9 mouse cellular contexts compared by ENCODE assay signal in the genomic region with DNA sequence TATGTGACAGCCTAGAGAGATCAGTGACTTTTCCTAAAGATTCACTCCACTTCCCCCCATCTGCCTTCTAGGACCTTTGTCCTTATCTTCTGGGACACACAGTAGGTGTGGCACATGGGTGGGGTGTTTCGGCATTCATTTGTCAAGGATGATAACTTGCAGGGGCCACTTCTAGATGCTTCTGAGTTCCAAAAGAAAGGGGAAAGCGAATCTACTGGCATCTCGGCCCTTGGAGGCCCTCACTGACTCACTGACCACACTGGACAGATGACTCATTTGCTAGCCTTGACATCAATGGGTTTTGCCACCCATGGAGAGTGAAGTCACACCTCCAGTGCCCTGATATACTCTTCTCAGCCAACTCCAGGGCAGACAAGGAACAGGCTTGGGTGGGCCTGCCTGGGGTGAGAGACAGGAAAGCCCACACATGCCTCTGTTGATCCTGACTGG. TPM values are rescaled to one million over a fixed set of nuclear protein-coding genes. Genes with fewer than 3 reads are reported as not detected.
A peak's percentile ranks its signal among the peaks of the same experiment; 100 is the strongest.
DNase-seq lines count a peak whose midpoint lies in the region; ATAC-seq and TF ChIP-seq lines count a peak whose summit lies in the region.
"Had no signal": no experiment of that assay in that cellular context is flagged by ENCODE, and none has a peak within 500 bp of the region (broad histone marks: within the 10 kb centered on the region; RNA-seq: fewer than 3 reads in every experiment).

No protein-coding gene starts in this region.

- no peak for TF ChIP-seq CTCF in cerebellum, adult 2 months (IDR thresholded peaks at IDR 0.05; ENCODE audit: borderline replicate concordance, insufficient read depth, low read depth, low read length)
- no peak for TF ChIP-seq CTCF in liver, embryonic 14.5 days (IDR thresholded peaks at IDR 0.05; ENCODE audit: low read depth)

- H3K9me3 ChIP-seq in liver, embryonic 14.5 days (ENCODE audit: control insufficient read depth, low read length): no peaks in the 10 kb centered on the region
- H3K9me3 ChIP-seq: kidney, embryonic 15.5 days had no signal

- ATAC-seq in liver, embryonic 14.5 days (ENCODE audit: insufficient read depth): peak; percentile 91

- peak overlapping the region; percentile 83 for H3K4me2 ChIP-seq in liver, embryonic 14.5 days (ENCODE audit: low read depth)
- H3K4me2 ChIP-seq: kidney, embryonic 15.5 days had no signal

- no peaks in the 10 kb centered on the region for H3K36me3 ChIP-seq in liver, embryonic 14.5 days (replicated peaks; ENCODE audit: control insufficient read depth, insufficient read depth, low read depth)
- H3K36me3 ChIP-seq: kidney, embryonic 15.5 days had no signal

- no peak for TF ChIP-seq POLR2A in cerebellum, adult 2 months (IDR thresholded peaks at IDR 0.05; ENCODE audit: borderline replicate concordance, insufficient read depth, low read length)

- no peak overlapping the region for H3K27ac ChIP-seq in cerebellum, adult 2 months (ENCODE audit: insufficient read depth, low read length)
- H3K27ac ChIP-seq in liver, embryonic 14.5 days: peak overlapping the region; percentile 97
- H3K27ac ChIP-seq: kidney, embryonic 15.5 days had no signal

- peaks cover 12% of the 10 kb centered on the region for H3K4me1 ChIP-seq in cerebellum, adult 2 months (ENCODE audit: control insufficient read depth, insufficient read depth, low read length)
- H3K4me1 ChIP-seq in liver, embryonic 14.5 days (replicated peaks; ENCODE audit: control insufficient read depth in 2 of 2, insufficient read depth in 2 of 2, low read length in 1 of 2): peaks cover 72 to 74% of the 10 kb centered on the region in 2 experiments

- DNase-seq in cerebellum, adult 2 months: peak; percentile 43 to 72
- no peak for DNase-seq in cerebellum, adult 9-11 months
- DNase-seq in spleen, adult 12 weeks (ENCODE audit: low spot score): peak; percentile 65
- no peak for DNase-seq in spleen, adult 18-20 months
- peak; percentile 92 to 95 (median 92) for DNase-seq in liver, embryonic 14.5 days (ENCODE audit: low read depth in 3 of 3, low spot score in 3 of 3)
- peak; percentile 28 for DNase-seq in yolk sac, embryonic 10.5 days (ENCODE audit: low spot score)
- no peak for DNase-seq in urinary bladder, postnatal 25 days (ENCODE audit: low spot score)
- DNase-seq in layer of hippocampus, adult 11-12 months (ENCODE audit: low spot score): no peak

- WGBS in cerebellum, adult 2 months: 69% methylated on average over 3 of the region's 3 CpGs
- 12% methylated on average over 3 of the region's 3 CpGs for WGBS in liver, embryonic 14.5 days (ENCODE audit: insufficient replicate concordance)

- no peaks in the 10 kb centered on the region for H3K27me3 ChIP-seq in cerebellum, adult 2 months (ENCODE audit: control insufficient read depth, insufficient read depth, low read length)
- no peaks in the 10 kb centered on the region for H3K27me3 ChIP-seq in liver, embryonic 14.5 days (ENCODE audit: control insufficient read depth, insufficient read depth, low read length)
- H3K27me3 ChIP-seq: kidney, embryonic 15.5 days had no signal

- TF ChIP-seq EP300 in liver, embryonic 14.5 days (IDR thresholded peaks at IDR 0.05; ENCODE audit: low read depth): peak; percentile 96

- H3K4me3 ChIP-seq in cerebellum, adult 2 months (replicated peaks; ENCODE audit: insufficient read depth, low read depth, low read length): no peak overlapping the region
- H3K4me3 ChIP-seq in liver, embryonic 14.5 days (ENCODE audit: insufficient read depth in 1 of 2, low read depth in 2 of 2, low read length in 2 of 2): peak overlapping the region; percentile 32 to 34; a peak in 3 of 4 replicates
- H3K4me3 ChIP-seq: kidney, embryonic 15.5 days had no signal

- peak overlapping the region; percentile 80 for H3K9ac ChIP-seq in liver, embryonic 14.5 days (replicated peaks)
- H3K9ac ChIP-seq: kidney, embryonic 15.5 days had no signal

RNA-seq across cellular contexts. Expression of a gene that starts 46.7 kb away (rescaled TPM):
- polyA plus RNA-seq in cerebellum, adult 2 months (2012; rRNA removed): 137 and 148 TPM in 2 replicates
- 26.0 and 27.5 TPM in 2 replicates for polyA plus RNA-seq in liver, embryonic 14.5 days (2012; rRNA removed)
- polyA plus RNA-seq in liver, embryonic 14.5 days (2014; fragmentation: Nextera tagmentation; extraction: Ambion mirVana): 31.3 and 33.4 TPM in 2 replicates

RNA-seq across cellular contexts. Expression of a gene that starts 47.3 kb away (rescaled TPM):
- 62.5 and 67.1 TPM in 2 replicates for polyA plus RNA-seq in cerebellum, adult 2 months (2012; rRNA removed)
- 25.0 and 26.8 TPM in 2 replicates for polyA plus RNA-seq in liver, embryonic 14.5 days (2012; rRNA removed)
- 25.9 and 29.9 TPM in 2 replicates for polyA plus RNA-seq in liver, embryonic 14.5 days (2014; fragmentation: Nextera tagmentation; extraction: Ambion mirVana)

Comparison
In these comparisons a context has a peak if more than half of its experiments do, and no peak if none do; other contexts are left out.
1. DNase-seq: peak in cerebellum, adult 2 months (2 of 2), spleen, adult 12 weeks (single experiment), liver, embryonic 14.5 days (3 of 3) and yolk sac, embryonic 10.5 days (single experiment); none in cerebellum, adult 9-11 months (single experiment), spleen, adult 18-20 months (0 of 2), urinary bladder, postnatal 25 days (single experiment) and layer of hippocampus, adult 11-12 months (single experiment).